Mouse (Mus musculus): ENCODE measurements around the gene Gm20431. TPM values are rescaled to one million over a fixed set of nuclear protein-coding genes. Genes with fewer than 3 reads are reported as not detected.

Gene Gm20431
- total and polyA plus RNA-seq, 2 experiments from 2014 or later = 9.8 to 10.7 TPM

DNA sequence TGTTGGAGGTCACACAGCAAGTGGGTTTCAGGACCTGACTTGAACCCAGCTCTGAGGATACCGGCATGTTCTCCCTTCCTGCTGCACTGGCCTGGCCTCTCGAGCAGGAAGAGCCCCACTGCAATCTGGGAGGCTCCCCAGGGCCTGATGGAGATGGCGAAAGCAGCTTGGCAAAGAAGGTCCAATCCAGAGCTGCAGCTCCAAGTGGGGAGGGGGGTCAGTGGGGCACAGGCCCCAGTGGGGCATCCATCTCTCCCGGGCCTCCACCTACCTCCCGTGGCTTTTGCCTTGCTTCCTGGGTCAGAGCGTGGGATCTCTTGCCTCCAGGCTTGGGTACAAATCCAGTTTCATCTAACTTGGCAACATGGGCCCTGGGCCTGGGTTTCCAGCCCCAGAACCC lies 40.8 kb upstream of the Gm20431 start:
- WGBS = 57% methylated on average over 6 of the region's 6 CpGs
- Histone ChIP-seq H3K9ac (replicated peaks; ENCODE audit: low read length) (no peak overlapping the region), H3K4me1 (ENCODE audit: insufficient read depth, low read length) (no peaks in the 10 kb centered on the region), H3K27ac (no peak overlapping the region), H3K9me3 (ENCODE audit: low read length) (no peaks in the 10 kb centered on the region), H3K4me3 (ENCODE audit: low read length) (no peak overlapping the region), H3K4me2 (ENCODE audit: low read depth, low read length) (no peak overlapping the region), H3K27me3 (ENCODE audit: insufficient read depth, low read length) (no peaks in the 10 kb centered on the region), H3K36me3 (ENCODE audit: insufficient read depth, low read length) (no peaks in the 10 kb centered on the region)
- TF ChIP-seq CTCF (IDR thresholded peaks at IDR 0.05; ENCODE audit: low read depth) = no peak
- no peak for ATAC-seq
- no peak for DNase-seq (ENCODE audit: low spot score)

GRCm38 (mm10) chr2:167701472-167701871 lies 40.2 kb upstream of the Gm20431 start:
- no peak overlapping the region for H3K9ac ChIP-seq (replicated peaks; ENCODE audit: low read length)
- no peaks in the 10 kb centered on the region for H3K9me3 ChIP-seq (ENCODE audit: low read length)
- no peaks in the 10 kb centered on the region for H3K4me1 ChIP-seq (ENCODE audit: insufficient read depth, low read length)
- H3K27me3 ChIP-seq (ENCODE audit: insufficient read depth, low read length) = no peaks in the 10 kb centered on the region
- 72% methylated on average over 5 of the region's 5 CpGs for WGBS
- no peak for TF ChIP-seq CTCF (IDR thresholded peaks at IDR 0.05; ENCODE audit: low read depth)
- H3K27ac ChIP-seq = no peak overlapping the region
- no peaks in the 10 kb centered on the region for H3K36me3 ChIP-seq (ENCODE audit: insufficient read depth, low read length)
- no peak overlapping the region for H3K4me3 ChIP-seq (ENCODE audit: low read length)
- DNase-seq (ENCODE audit: low spot score) (no peak), ATAC-seq (no peak)
- no peak overlapping the region for H3K4me2 ChIP-seq (ENCODE audit: low read depth, low read length)

- no peak overlapping the region for H3K4me2 ChIP-seq (ENCODE audit: low read depth, low read length)
- ATAC-seq = no peak
- no peak overlapping the region for H3K27ac ChIP-seq
- no peaks in the 10 kb centered on the region for H3K27me3 ChIP-seq (ENCODE audit: insufficient read depth, low read length)
- DNase-seq (ENCODE audit: low spot score) = no peak
- no peak overlapping the region for H3K9ac ChIP-seq (replicated peaks; ENCODE audit: low read length)
- H3K36me3 ChIP-seq (ENCODE audit: insufficient read depth, low read length) = no peaks in the 10 kb centered on the region
- TF ChIP-seq CTCF (IDR thresholded peaks at IDR 0.05; ENCODE audit: low read depth) = no peak
- no peak overlapping the region for H3K4me3 ChIP-seq (ENCODE audit: low read length)
- H3K4me1 ChIP-seq (ENCODE audit: insufficient read depth, low read length) = no peaks in the 10 kb centered on the region
- H3K9me3 ChIP-seq (ENCODE audit: low read length) = no peaks in the 10 kb centered on the region
- WGBS = 75% methylated on average over 5 of the region's 5 CpGs
Measured at GRCm38 (mm10) chr2:167700018-167700417, 38.7 kb upstream of the Gm20431 start.

DNA sequence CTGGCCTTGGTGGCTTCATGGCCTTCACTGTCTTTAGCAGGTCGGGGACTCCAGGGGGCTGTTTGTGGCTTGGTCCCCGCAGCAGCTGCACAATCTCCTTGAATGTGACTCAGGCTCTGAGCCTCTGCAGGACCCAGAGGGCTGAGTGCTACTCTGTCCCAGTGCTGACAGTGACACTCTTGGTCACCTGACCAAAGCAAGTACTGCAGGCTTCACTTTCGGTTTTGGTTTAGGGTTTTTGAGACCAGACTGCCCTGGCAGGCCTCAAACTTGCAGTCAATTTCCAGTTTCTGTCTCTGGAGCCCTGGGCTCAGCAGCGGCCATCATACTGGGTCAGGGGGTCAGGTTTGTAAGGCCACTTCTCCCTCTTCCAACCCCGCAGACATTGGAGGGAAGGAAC lies 36.6 kb upstream of the Gm20431 start:
- Histone ChIP-seq H3K27ac (no peak overlapping the region), H3K27me3 (ENCODE audit: insufficient read depth, low read length) (no peaks in the 10 kb centered on the region), H3K9ac (replicated peaks; ENCODE audit: low read length) (no peak overlapping the region), H3K36me3 (ENCODE audit: insufficient read depth, low read length) (no peaks in the 10 kb centered on the region), H3K9me3 (ENCODE audit: low read length) (no peaks in the 10 kb centered on the region), H3K4me1 (ENCODE audit: insufficient read depth, low read length) (no peaks in the 10 kb centered on the region), H3K4me3 (ENCODE audit: low read length) (no peak overlapping the region), H3K4me2 (ENCODE audit: low read depth, low read length) (no peak overlapping the region)
- DNase-seq (ENCODE audit: low spot score) (no peak), ATAC-seq (no peak)
- WGBS = 60% methylated on average over 5 of the region's 5 CpGs
- TF ChIP-seq CTCF (IDR thresholded peaks at IDR 0.05; ENCODE audit: low read depth) = no peak

DNA sequence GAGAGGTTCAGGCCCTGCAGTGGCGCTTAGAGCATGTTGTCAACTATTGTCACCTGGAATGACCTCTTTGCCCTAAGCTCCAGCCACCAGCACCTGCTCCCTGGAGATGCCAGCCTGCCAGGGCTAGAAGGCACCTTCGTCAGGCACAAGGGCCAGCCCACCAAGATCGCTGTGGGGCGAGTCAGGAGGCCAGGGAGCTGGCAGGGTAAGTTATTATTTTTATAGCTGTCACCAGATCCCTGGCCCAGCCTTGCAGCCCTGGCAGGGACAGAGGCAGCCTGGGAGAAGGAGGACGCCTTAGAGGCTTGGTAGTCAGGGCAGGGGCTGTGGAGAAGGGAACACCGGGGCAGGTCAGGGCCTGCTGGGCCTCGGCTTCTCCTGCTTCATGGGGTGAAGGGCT lies 34.8 kb upstream of the Gm20431 start:
- 79% methylated on average over 7 of the region's 7 CpGs for WGBS
- Histone ChIP-seq H3K27ac (no peak overlapping the region), H3K4me1 (ENCODE audit: insufficient read depth, low read length) (no peaks in the 10 kb centered on the region), H3K9ac (replicated peaks; ENCODE audit: low read length) (no peak overlapping the region), H3K4me2 (ENCODE audit: low read depth, low read length) (no peak overlapping the region), H3K9me3 (ENCODE audit: low read length) (no peaks in the 10 kb centered on the region), H3K4me3 (ENCODE audit: low read length) (no peak overlapping the region), H3K27me3 (ENCODE audit: insufficient read depth, low read length) (peaks cover 3% of the 10 kb centered on the region; the same call in 1 of the 2 replicates), H3K36me3 (ENCODE audit: insufficient read depth, low read length) (no peaks in the 10 kb centered on the region)
- no peak for DNase-seq (ENCODE audit: low spot score)
- no peak for ATAC-seq
- no peak for TF ChIP-seq CTCF (IDR thresholded peaks at IDR 0.05; ENCODE audit: low read depth)

GRCm38 (mm10) chr2:167695491-167695890 lies 34.2 kb upstream of the Gm20431 start:
- Histone ChIP-seq H3K4me2 (ENCODE audit: low read depth, low read length) (no peak overlapping the region), H3K9me3 (ENCODE audit: low read length) (no peaks in the 10 kb centered on the region), H3K9ac (replicated peaks; ENCODE audit: low read length) (no peak overlapping the region), H3K36me3 (ENCODE audit: insufficient read depth, low read length) (no peaks in the 10 kb centered on the region), H3K27me3 (ENCODE audit: insufficient read depth, low read length) (peaks cover 8% of the 10 kb centered on the region; the same call in 1 of the 2 replicates), H3K4me1 (ENCODE audit: insufficient read depth, low read length) (no peaks in the 10 kb centered on the region), H3K4me3 (ENCODE audit: low read length) (no peak overlapping the region), H3K27ac (no peak overlapping the region)
- DNase-seq (ENCODE audit: low spot score) (no peak), ATAC-seq (no peak)
- WGBS = 57% methylated on average over 14 of the region's 14 CpGs
- TF ChIP-seq CTCF (IDR thresholded peaks at IDR 0.05; ENCODE audit: low read depth) = no peak

GRCm38 (mm10) chr2:167694963-167695362 lies 33.7 kb upstream of the Gm20431 start:
- DNase-seq (ENCODE audit: low spot score) (no peak), ATAC-seq (no peak)
- Histone ChIP-seq H3K9ac (replicated peaks; ENCODE audit: low read length) (no peak overlapping the region), H3K27ac (no peak overlapping the region), H3K36me3 (ENCODE audit: insufficient read depth, low read length) (no peaks in the 10 kb centered on the region), H3K4me1 (ENCODE audit: insufficient read depth, low read length) (no peaks in the 10 kb centered on the region), H3K27me3 (ENCODE audit: insufficient read depth, low read length) (peaks cover 8% of the 10 kb centered on the region; the same call in 1 of the 2 replicates), H3K4me3 (ENCODE audit: low read length) (no peak overlapping the region), H3K4me2 (ENCODE audit: low read depth, low read length) (no peak overlapping the region), H3K9me3 (ENCODE audit: low read length) (no peaks in the 10 kb centered on the region)
- TF ChIP-seq CTCF (IDR thresholded peaks at IDR 0.05; ENCODE audit: low read depth) = no peak
- 95% methylated on average over 7 of the region's 7 CpGs for WGBS
